ENCODE assay signal across 8 mouse cellular contexts in the genomic region with DNA sequence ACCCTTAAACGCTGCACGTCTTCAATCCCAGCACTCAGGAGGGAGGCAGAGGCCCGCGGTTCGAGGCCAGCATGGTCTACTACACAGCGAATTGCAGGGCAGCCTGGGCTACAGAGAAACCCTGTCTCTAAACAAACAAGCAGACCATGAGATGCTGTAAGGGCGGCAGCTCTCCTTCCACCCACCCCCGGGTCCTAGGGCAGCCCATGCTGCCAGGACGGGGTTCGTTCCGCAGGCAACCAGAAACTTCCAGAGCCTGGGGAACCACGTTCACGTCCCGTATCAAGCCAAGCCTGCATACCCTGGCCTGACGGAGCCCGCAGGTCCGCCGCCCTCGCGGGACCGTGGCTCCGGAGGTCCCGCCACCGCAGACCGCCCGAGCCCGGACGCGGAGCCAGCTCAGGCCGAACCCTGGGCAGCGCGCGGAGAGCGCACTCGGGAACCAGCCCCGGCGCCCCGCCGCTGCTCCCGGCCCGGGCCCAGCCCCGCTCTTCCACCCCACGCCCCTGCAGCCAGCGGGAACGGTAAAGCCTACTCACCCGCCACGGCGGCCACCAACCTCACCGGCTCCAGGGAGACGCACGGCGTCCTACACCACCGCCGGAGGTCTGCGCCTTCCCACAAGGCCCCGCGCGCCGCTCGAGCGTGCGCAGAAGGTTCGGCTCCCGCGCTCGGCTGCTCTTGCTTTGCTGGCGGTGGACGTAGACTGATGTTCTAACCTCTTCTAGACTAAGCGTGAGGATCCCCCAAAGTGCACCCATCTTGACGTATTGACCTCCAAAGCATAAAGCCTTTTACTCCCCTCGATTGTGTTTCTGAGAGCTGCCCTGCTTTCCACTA. TPM values are rescaled to one million over a fixed set of nuclear protein-coding genes. Genes with fewer than 3 reads are reported as not detected.
DNase-seq lines count a peak whose midpoint lies in the region; ATAC-seq and TF ChIP-seq lines count a peak whose summit lies in the region.

A gene (minus strand): TSS at position 615 of the 840 bp plus-strand sequence.

- no peak for TF ChIP-seq CTCF in ES-Bruce4 (IDR thresholded peaks at IDR 0.05; ENCODE audit: low read depth, low read length)
- TF ChIP-seq CTCF in heart, postnatal 0 days (IDR thresholded peaks at IDR 0.05; ENCODE audit: low read depth): no peak
- peak; percentile 6; the same call in 1 of the 2 replicates for TF ChIP-seq CTCF in stomach, postnatal 0 days (IDR thresholded peaks at IDR 0.05; ENCODE audit: low read depth)

- peak; percentile 78 for DNase-seq in c-Kit-positive CD71-positive TER-119-positive erythroid progenitor cells, embryonic 14.5 days (ENCODE audit: low spot score)
- peak; percentile 85 for DNase-seq in heart, postnatal 0 days (ENCODE audit: low spot score)
- peak; percentile 91 to 94 for DNase-seq in kidney, postnatal 4 days
- DNase-seq in stomach, postnatal 0 days (ENCODE audit: low spot score): peak; percentile 87

- no peak within 1 kb of the TSS for H3K27ac ChIP-seq in ES-Bruce4 (ENCODE audit: insufficient read depth, low read length)
- H3K27ac ChIP-seq in forebrain, embryonic 12.5 days: peak within 1 kb of the TSS; percentile 73; the same call in 1 of the 2 replicates
- peak within 1 kb of the TSS; percentile 53 for H3K27ac ChIP-seq in heart, postnatal 0 days (ENCODE audit: low read depth)
- peak within 1 kb of the TSS; percentile 61 for H3K27ac ChIP-seq in liver, embryonic 15.5 days (replicated peaks)
- H3K27ac ChIP-seq in neural tube, embryonic 12.5 days: peak within 1 kb of the TSS; percentile 26; the same call in 1 of the 2 replicates
- peak within 1 kb of the TSS; percentile 58; the same call in 1 of the 2 replicates for H3K27ac ChIP-seq in stomach, postnatal 0 days (replicated peaks)

- no peaks in the 10 kb centered on the region for H3K4me1 ChIP-seq in ES-Bruce4 (ENCODE audit: control insufficient read depth, insufficient read depth, low read length)
- H3K4me1 ChIP-seq in forebrain, embryonic 12.5 days: peaks cover 18% of the 10 kb centered on the region
- peaks cover 5% of the 10 kb centered on the region; the same call in 1 of the 2 replicates for H3K4me1 ChIP-seq in heart, postnatal 0 days (ENCODE audit: control insufficient read depth, insufficient read depth)
- H3K4me1 ChIP-seq in liver, embryonic 15.5 days (replicated peaks): peaks cover 15% of the 10 kb centered on the region
- H3K4me1 ChIP-seq in neural tube, embryonic 12.5 days: peaks cover 16% of the 10 kb centered on the region
- no peaks in the 10 kb centered on the region for H3K4me1 ChIP-seq in stomach, postnatal 0 days (replicated peaks; ENCODE audit: control insufficient read depth, insufficient read depth)

- under 1% methylated on average over 71 of the region's 71 CpGs for WGBS in forebrain, embryonic 12.5 days
- WGBS in heart, postnatal 0 days: under 1% methylated on average over 70 of the region's 71 CpGs
- under 1% methylated on average over 71 of the region's 71 CpGs for WGBS in liver, embryonic 15.5 days (ENCODE audit: insufficient replicate concordance)
- WGBS in neural tube, embryonic 12.5 days: under 1% methylated on average over 71 of the region's 71 CpGs
- WGBS in stomach, postnatal 0 days: under 1% methylated on average over 67 of the region's 71 CpGs

- H3K27me3 ChIP-seq in ES-Bruce4 (ENCODE audit: control insufficient read depth, insufficient read depth, low read length, poor library complexity, severe bottlenecking): no peaks in the 10 kb centered on the region
- no peaks in the 10 kb centered on the region for H3K27me3 ChIP-seq in forebrain, embryonic 12.5 days
- no peaks in the 10 kb centered on the region for H3K27me3 ChIP-seq in heart, postnatal 0 days (ENCODE audit: control insufficient read depth, insufficient read depth, low read length)
- H3K27me3 ChIP-seq in liver, embryonic 15.5 days: peaks cover under 1% of the 10 kb centered on the region; the same call in 1 of the 2 replicates
- no peaks in the 10 kb centered on the region for H3K27me3 ChIP-seq in neural tube, embryonic 12.5 days (replicated peaks)
- H3K27me3 ChIP-seq in stomach, postnatal 0 days (ENCODE audit: control insufficient read depth, insufficient read depth, low read length): no peaks in the 10 kb centered on the region

- ATAC-seq in forebrain, embryonic 12.5 days (ENCODE audit: low FRiP score): peak; percentile 94
- ATAC-seq in heart, postnatal 0 days (ENCODE audit: insufficient read depth, low read depth): peak; percentile 93
- peak; percentile 92 for ATAC-seq in liver, embryonic 15.5 days (ENCODE audit: insufficient read depth)
- peak; percentile 89 for ATAC-seq in neural tube, embryonic 12.5 days (ENCODE audit: low FRiP score, low read depth)
- peak; percentile 92 for ATAC-seq in stomach, postnatal 0 days (ENCODE audit: low FRiP score, low TSS enrichment)

- H3K36me3 ChIP-seq in ES-Bruce4 (ENCODE audit: control insufficient read depth, insufficient read depth, low read length, poor library complexity, severe bottlenecking): peaks cover 5% of the 10 kb centered on the region
- peaks cover 24% of the 10 kb centered on the region for H3K36me3 ChIP-seq in forebrain, embryonic 12.5 days (replicated peaks)
- H3K36me3 ChIP-seq in heart, postnatal 0 days (replicated peaks; ENCODE audit: control insufficient read depth, insufficient read depth, low read length): peaks cover 25% of the 10 kb centered on the region
- H3K36me3 ChIP-seq in liver, embryonic 15.5 days (replicated peaks): peaks cover 11% of the 10 kb centered on the region
- H3K36me3 ChIP-seq in neural tube, embryonic 12.5 days: peaks cover 24% of the 10 kb centered on the region
- H3K36me3 ChIP-seq in stomach, postnatal 0 days (ENCODE audit: control insufficient read depth, insufficient read depth, low read length): no peaks in the 10 kb centered on the region

- peak within 1 kb of the TSS; percentile 91 for H3K4me3 ChIP-seq in ES-Bruce4 (ENCODE audit: low read depth, low read length)
- peak within 1 kb of the TSS; percentile 98 for H3K4me3 ChIP-seq in forebrain, embryonic 12.5 days (replicated peaks)
- H3K4me3 ChIP-seq in heart, postnatal 0 days (ENCODE audit: low read depth, low read length): peak within 1 kb of the TSS; percentile 91
- H3K4me3 ChIP-seq in liver, embryonic 15.5 days (replicated peaks): peak within 1 kb of the TSS; percentile 83
- H3K4me3 ChIP-seq in neural tube, embryonic 12.5 days: peak within 1 kb of the TSS; percentile 95
- H3K4me3 ChIP-seq in stomach, postnatal 0 days (ENCODE audit: low read depth, low read length): peak within 1 kb of the TSS; percentile 90

- TF ChIP-seq EP300 in ES-Bruce4 (IDR thresholded peaks at IDR 0.05; ENCODE audit: insufficient read depth, low read depth, low read length): no peak
- TF ChIP-seq EP300 in heart, postnatal 0 days (IDR thresholded peaks at IDR 0.05; ENCODE audit: low read depth): no peak
- no peak for TF ChIP-seq EP300 in stomach, postnatal 0 days (optimal IDR thresholded peaks at IDR 0.05)

- peak within 1 kb of the TSS; percentile 82 for H3K9ac ChIP-seq in ES-Bruce4 (ENCODE audit: low read depth, poor library complexity, severe bottlenecking)
- peak within 1 kb of the TSS; percentile 91 for H3K9ac ChIP-seq in forebrain, embryonic 12.5 days
- H3K9ac ChIP-seq in heart, postnatal 0 days (replicated peaks; ENCODE audit: low read depth, low read length): peak within 1 kb of the TSS; percentile 85
- H3K9ac ChIP-seq in liver, embryonic 15.5 days: peak within 1 kb of the TSS; percentile 84
- peak within 1 kb of the TSS; percentile 86 for H3K9ac ChIP-seq in neural tube, embryonic 12.5 days
- peak within 1 kb of the TSS; percentile 85 for H3K9ac ChIP-seq in stomach, postnatal 0 days (ENCODE audit: low read length)

- no peaks in the 10 kb centered on the region for H3K9me3 ChIP-seq in ES-Bruce4 (replicated peaks; ENCODE audit: control insufficient read depth, insufficient read depth, low read length, poor library complexity, severe bottlenecking)
- no peaks in the 10 kb centered on the region for H3K9me3 ChIP-seq in forebrain, embryonic 12.5 days
- no peaks in the 10 kb centered on the region for H3K9me3 ChIP-seq in heart, postnatal 0 days (replicated peaks; ENCODE audit: control insufficient read depth, low read length)
- H3K9me3 ChIP-seq in liver, embryonic 15.5 days (replicated peaks): no peaks in the 10 kb centered on the region
- no peaks in the 10 kb centered on the region for H3K9me3 ChIP-seq in neural tube, embryonic 12.5 days
- H3K9me3 ChIP-seq in stomach, postnatal 0 days (ENCODE audit: control insufficient read depth, low read length): no peaks in the 10 kb centered on the region

- peak within 1 kb of the TSS; percentile 81 for H3K4me2 ChIP-seq in forebrain, embryonic 12.5 days
- peak within 1 kb of the TSS; percentile 90 for H3K4me2 ChIP-seq in heart, postnatal 0 days (ENCODE audit: low read depth, low read length)
- peak within 1 kb of the TSS; percentile 83 for H3K4me2 ChIP-seq in liver, embryonic 15.5 days
- peak within 1 kb of the TSS; percentile 78 for H3K4me2 ChIP-seq in neural tube, embryonic 12.5 days (replicated peaks)
- H3K4me2 ChIP-seq in stomach, postnatal 0 days (replicated peaks; ENCODE audit: low read depth): peak within 1 kb of the TSS; percentile 86

- TF ChIP-seq POLR2A in ES-Bruce4 (IDR thresholded peaks at IDR 0.05; ENCODE audit: insufficient read depth, low read length): peak; percentile 34

RNA-seq across cellular contexts. Expression of the gene that starts here (rescaled TPM):
- polyA plus RNA-seq in ES-Bruce4 (2011; ENCODE audit: insufficient read depth, insufficient read length, low read depth, missing spikeins): 39.6 and 41.7 TPM in 2 replicates
- 42.2 and 42.6 TPM in 2 replicates for polyA plus RNA-seq in forebrain, embryonic 12.5 days (2016; fragmentation: Nextera tagmentation; extraction: Ambion mirVana)
- total RNA-seq in heart, postnatal 0 days (2014; rRNA removed; ENCODE audit: low replicate concordance): 14.7 and 23.0 TPM in 2 replicates
- 18.5 and 19.5 TPM in 2 replicates for polyA plus RNA-seq in heart, postnatal 0 days (2015; fragmentation: Nextera tagmentation; extraction: Ambion mirVana)
- polyA plus RNA-seq in liver, embryonic 15.5 days (2015; fragmentation: Nextera tagmentation; extraction: Ambion mirVana): 6.5 and 6.9 TPM in 2 replicates
- polyA plus RNA-seq in neural tube, embryonic 12.5 days (2016; fragmentation: Nextera tagmentation; extraction: Ambion mirVana): 35.7 and 40.3 TPM in 2 replicates
- polyA plus RNA-seq in stomach, postnatal 0 days (2015; fragmentation: Nextera tagmentation; extraction: Ambion mirVana): 13.3 and 13.9 TPM in 2 replicates
